Mouse (Mus musculus): Measurements from ENCODE around the gene C9orf72.
A peak's percentile ranks its signal among the peaks of the same experiment; 100 is the strongest.

DNA sequence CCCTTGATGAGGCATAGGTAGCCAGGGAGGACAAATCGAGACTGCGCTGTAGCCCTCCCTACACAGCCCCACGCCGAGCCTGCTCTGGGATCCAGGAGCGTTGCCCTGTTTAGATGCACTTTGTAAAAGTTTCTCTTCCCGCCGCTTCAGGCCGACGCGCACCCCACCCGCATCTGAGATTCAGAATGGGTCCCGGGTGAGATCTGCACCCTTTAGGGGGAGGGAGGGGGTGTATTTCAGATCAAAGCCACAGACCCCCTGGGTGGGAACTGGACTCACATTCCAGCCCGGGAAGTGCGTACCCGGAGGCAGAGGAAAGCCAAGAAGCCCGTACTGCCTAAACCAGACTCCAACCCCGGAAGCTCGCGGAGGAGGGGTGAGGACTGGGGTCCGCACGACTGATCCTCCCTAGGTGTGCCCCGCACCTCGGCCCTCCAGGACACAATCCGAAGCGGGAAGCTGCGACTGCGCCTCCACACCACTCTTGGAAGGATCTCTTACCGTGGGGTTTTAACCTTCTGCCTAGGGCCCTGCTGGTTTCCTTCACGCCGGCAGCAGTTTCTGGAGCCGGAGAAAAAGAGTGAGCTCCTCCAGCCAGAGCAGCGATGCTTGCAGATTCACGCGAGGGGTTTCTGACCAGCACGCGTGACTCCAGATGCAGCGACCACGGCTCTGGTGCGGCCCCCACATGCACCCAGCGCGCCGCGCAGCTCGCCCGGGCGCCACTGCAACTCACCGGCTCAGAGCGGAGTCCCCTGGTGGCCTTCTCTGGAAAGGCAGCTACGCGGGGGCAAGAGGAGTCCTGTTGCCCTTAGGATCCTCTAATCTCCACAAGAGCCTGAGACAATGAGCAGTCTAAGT lies 69.0 kb downstream of the C9orf72 start, which contains the start of gene Mob3b:
- TF ChIP-seq CTCF (IDR thresholded peaks at IDR 0.05; ENCODE audit: borderline replicate concordance, insufficient read depth, low read depth, low read length), result peak; percentile 71
- no peak for TF ChIP-seq POLR2A (IDR thresholded peaks at IDR 0.05; ENCODE audit: borderline replicate concordance, insufficient read depth, low read length)

All from cerebellum, adult 2 months (tissue).